Mouse (Mus musculus) kidney, postnatal 0 days (tissue): ENCODE results near the gene Gm28305. TPM values are rescaled to one million over a fixed set of nuclear protein-coding genes. Genes with fewer than 3 reads are reported as not detected.

Experiments used
- ATAC-seq: fragments of 200-750 bp; cut with Nextera tagmentation; replicated peaks from 2 replicates; pipeline ENCODE4 v1.8.0; 2017; ENCODE audit warnings: low read depth, moderate number of reproducible peaks, moderate TSS enrichment, moderate library complexity; ENCODE audit not compliant: low FRiP score
- DNase-seq: peaks from one replicate; pipeline ENCODE4 v3.0.0-alpha.2; 2016; ENCODE audit warnings: low spot score
- H3K27ac ChIP-seq: fragments of 300-500 bp; sonication (generic); 2 replicates; pipeline ENCODE4 v1.5.1; 2014; ENCODE audit warnings: mild to moderate bottlenecking
- H3K27me3 ChIP-seq: fragments of 300-500 bp; sonication (generic); 2 replicates; pipeline ENCODE4 v1.6.1; 2014; ENCODE audit warnings: low read length, mixed read lengths; ENCODE audit not compliant: insufficient read depth
- H3K36me3 ChIP-seq: fragments of 300-500 bp; sonication (generic); 2 replicates; pipeline ENCODE4 v1.6.1; 2014; ENCODE audit warnings: low read length, mixed read lengths; ENCODE audit not compliant: insufficient read depth
- H3K4me1 ChIP-seq: fragments of 300-500 bp; sonication (generic); replicated peaks from 2 replicates; pipeline ENCODE4 v1.6.1; 2014; ENCODE audit warnings: antibody characterized with exemption, low read length, mixed read lengths; ENCODE audit not compliant: insufficient read depth
- H3K4me2 ChIP-seq: fragments of 300-500 bp; sonication (generic); 2 replicates; pipeline ENCODE4 v1.6.1; 2014; ENCODE audit warnings: mild to moderate bottlenecking, low read length, moderate library complexity, mixed read lengths
- H3K4me3 ChIP-seq: fragments of 300-500 bp; sonication (generic); replicated peaks from 2 replicates; pipeline ENCODE4 v1.5.1; 2014; ENCODE audit warnings: low read depth, low read length
- H3K9ac ChIP-seq: fragments of 300-500 bp; sonication (generic); 2 replicates; pipeline ENCODE4 v1.6.1; 2014; ENCODE audit warnings: low read depth, low read length
- H3K9me3 ChIP-seq: fragments of 300-500 bp; sonication (generic); replicated peaks from 2 replicates; pipeline ENCODE4 v1.6.1; 2016; ENCODE audit warnings: low read length, inconsistent platforms, mixed read lengths
- CTCF ChIP-seq: IDR thresholded peaks from 2 replicates; pipeline ENCODE4 v1.5.1; 2016; ENCODE audit warnings: antibody characterized with exemption, low read depth, mild to moderate bottlenecking, moderate library complexity
- WGBS: fragments of 180-500 bp; shearing (Covaris S2); extraction: QIAGEN DNeasy Blood & Tissue Kit; methylation state at CpG from one replicate; pipeline ENCODE4 v1.1.7; 2014; 5-methylcytosine and 5-hydroxymethylcytosine counted together
- polyA plus RNA-seq: library from polyadenylated mRNA; unstranded; fragments of >200 nt; fragmentation: Nextera tagmentation; extraction: Ambion mirVana; gene quantifications from 2 replicates; pipeline ENCODE4 v1.2.1, GENCODE M21; 2015

The Gm28305 gene
- polyA plus RNA-seq, 1 experiment from 2014 or later = not detected

DNA sequence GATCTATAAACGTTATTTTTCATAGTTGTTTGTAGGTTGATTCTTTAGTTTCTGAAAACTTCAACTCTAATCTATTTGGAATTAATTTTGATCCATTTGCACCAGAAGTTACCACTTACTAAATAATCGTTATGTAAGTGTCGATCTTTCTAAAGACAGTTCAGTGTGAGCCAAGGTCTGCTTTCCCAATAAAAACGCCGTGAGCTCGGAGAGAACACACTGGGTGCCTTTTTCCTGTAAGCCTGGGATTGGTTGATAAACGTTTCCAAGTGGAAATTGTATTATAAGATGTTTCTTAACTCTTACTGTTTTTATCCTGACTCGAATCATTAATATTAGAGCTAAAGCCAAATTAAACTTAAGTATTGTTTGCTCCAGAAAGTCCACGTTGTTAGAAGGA lies 66.5 kb downstream of the Gm28305 start:
- H3K4me1 ChIP-seq = 0 out of 2 replicates have a peak, but pooled peaks cover 5% of the 10 kb centered on the region
- TF ChIP-seq CTCF = no peak
- 65% methylated on average over 9 of the region's 9 CpGs for WGBS
- H3K36me3 ChIP-seq = no peaks in the 10 kb centered on the region
- DNase-seq (no peak), ATAC-seq (no peak)
- no peak overlapping the region for H3K9ac ChIP-seq
- no peaks in the 10 kb centered on the region for H3K9me3 ChIP-seq
- no peak overlapping the region for H3K4me2 ChIP-seq
- H3K27ac ChIP-seq = no peak overlapping the region
- no peak overlapping the region for H3K4me3 ChIP-seq
- no peaks in the 10 kb centered on the region for H3K27me3 ChIP-seq

DNA sequence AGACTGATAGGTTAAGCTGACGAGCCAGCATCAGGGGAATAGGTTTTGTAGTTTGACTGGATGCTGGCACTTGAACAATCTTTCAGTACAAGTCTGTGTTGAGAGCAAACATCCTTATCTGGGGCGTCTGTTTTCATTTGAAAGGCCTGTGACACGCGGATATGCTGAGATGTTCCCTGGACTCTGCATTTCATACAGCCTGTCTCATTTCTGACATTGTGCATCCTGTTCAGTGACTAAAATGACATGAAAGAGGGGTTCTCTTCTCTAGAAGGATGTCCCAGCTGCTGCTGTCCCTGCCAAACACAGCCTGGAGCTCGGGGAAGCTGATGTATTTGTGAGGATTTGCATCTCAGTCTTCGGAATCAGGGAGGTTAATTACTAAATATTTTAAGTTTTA lies 67.0 kb downstream of the Gm28305 start:
- ATAC-seq (no peak), DNase-seq (peak; percentile 44)
- no peak overlapping the region for H3K4me3 ChIP-seq
- H3K36me3 ChIP-seq = no peaks in the 10 kb centered on the region
- H3K27ac ChIP-seq = no peak overlapping the region
- 61% methylated on average over 6 of the region's 6 CpGs for WGBS
- TF ChIP-seq CTCF = no peak
- no peak overlapping the region for H3K4me2 ChIP-seq
- H3K4me1 ChIP-seq = no peaks in the 10 kb centered on the region
- no peak overlapping the region for H3K9ac ChIP-seq
- no peaks in the 10 kb centered on the region for H3K9me3 ChIP-seq
- no peaks in the 10 kb centered on the region for H3K27me3 ChIP-seq

DNA sequence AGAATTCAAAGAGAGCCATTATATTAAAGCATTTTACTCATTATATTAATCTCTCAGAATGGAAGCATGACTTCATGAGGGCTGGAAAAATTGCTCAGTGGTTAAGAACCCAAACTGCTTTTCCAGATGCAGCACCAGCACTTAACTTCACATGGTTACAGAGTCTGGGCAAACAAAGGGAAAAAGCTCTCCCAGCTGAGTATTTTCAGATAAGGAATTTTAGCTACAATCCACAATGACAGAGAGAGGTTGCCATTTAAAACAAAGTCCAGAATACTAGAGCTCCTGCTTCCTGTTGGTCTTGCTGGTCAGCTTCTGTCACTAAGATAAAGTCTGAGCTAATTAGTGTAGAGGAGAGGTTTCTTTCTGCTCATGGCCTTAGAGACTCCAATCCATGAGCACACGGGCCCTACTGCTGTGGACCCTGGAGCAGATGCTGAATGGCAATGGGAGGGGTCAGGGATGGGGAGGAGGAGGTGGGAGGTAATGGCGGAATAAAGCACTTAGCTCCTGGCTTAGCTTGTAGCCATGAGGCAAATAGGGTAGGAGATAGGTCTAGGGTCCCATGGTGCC lies 68.2 kb downstream of the Gm28305 start:
- no peaks in the 10 kb centered on the region for H3K9me3 ChIP-seq
- DNase-seq (peak; percentile 51), ATAC-seq (no peak)
- no peaks in the 10 kb centered on the region for H3K27me3 ChIP-seq
- no peak overlapping the region for H3K27ac ChIP-seq
- no peak overlapping the region for H3K4me3 ChIP-seq
- no peak overlapping the region for H3K4me2 ChIP-seq
- 82% methylated on average over 2 of the region's 2 CpGs for WGBS
- H3K4me1 ChIP-seq = no peaks in the 10 kb centered on the region
- TF ChIP-seq CTCF = no peak
- H3K9ac ChIP-seq = no peak overlapping the region
- no peaks in the 10 kb centered on the region for H3K36me3 ChIP-seq

DNA sequence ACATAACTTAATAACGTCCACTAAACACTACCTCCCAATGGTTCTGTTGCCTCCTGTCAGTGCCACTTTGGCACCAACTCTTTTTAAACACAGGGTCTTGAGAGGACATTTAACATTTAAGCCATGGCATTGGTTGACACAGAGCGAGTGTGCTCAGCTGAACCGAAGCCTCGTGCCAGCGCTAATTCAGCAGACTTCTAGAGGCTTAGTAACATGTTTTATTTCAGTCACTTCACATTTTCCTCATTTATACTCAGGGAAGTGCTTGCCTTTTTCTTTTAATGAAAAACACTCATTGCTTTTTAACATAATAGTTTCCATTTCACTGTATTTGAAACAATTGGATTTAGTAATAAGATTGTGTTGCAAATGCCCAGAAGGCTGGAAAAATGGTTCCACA lies 68.7 kb downstream of the Gm28305 start:
- no peak for TF ChIP-seq CTCF
- no peaks in the 10 kb centered on the region for H3K36me3 ChIP-seq
- DNase-seq (no peak), ATAC-seq (no peak)
- no peaks in the 10 kb centered on the region for H3K9me3 ChIP-seq
- no peak overlapping the region for H3K9ac ChIP-seq
- H3K4me2 ChIP-seq = no peak overlapping the region
- no peak overlapping the region for H3K27ac ChIP-seq
- H3K27me3 ChIP-seq = no peaks in the 10 kb centered on the region
- H3K4me1 ChIP-seq = no peaks in the 10 kb centered on the region
- 90% methylated on average over 5 of the region's 5 CpGs for WGBS
- H3K4me3 ChIP-seq = no peak overlapping the region

DNA sequence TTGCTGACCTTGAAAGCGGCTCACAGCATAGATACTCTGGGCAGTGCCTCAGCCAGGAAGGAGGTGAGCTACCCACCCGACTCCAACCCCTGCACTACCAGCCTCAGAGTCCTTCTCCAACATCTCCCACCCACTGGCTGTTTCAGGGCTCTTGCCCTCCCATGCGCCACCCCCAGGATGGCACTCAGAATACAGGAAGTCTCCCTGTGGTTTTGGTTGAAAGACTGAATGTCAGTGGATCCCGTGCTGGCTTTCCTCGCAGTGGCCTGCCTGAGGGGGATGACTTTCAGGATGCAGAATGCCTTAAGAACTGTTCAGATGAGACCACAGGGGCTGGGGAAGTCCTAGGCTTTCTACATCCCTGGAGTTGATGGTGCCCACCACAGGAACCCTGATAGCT lies 82.6 kb downstream of the Gm28305 start:
- Histone ChIP-seq H3K9me3 (no peaks in the 10 kb centered on the region), H3K27ac (peak overlapping the region; percentile 60; the same call in 1 of the 2 replicates), H3K36me3 (no peaks in the 10 kb centered on the region), H3K4me1 (peaks cover 5% of the 10 kb centered on the region), H3K9ac (no peak overlapping the region), H3K27me3 (no peaks in the 10 kb centered on the region), H3K4me2 (0 out of 2 replicates have a peak overlapping the region, but pooled peaks have one; percentile 1), H3K4me3 (no peak overlapping the region)
- WGBS = 25% methylated on average over 5 of the region's 5 CpGs
- TF ChIP-seq CTCF = peak; percentile 40; the same call in 1 of the 2 replicates
- ATAC-seq (peak; percentile 58), DNase-seq (peak; percentile 72)

DNA sequence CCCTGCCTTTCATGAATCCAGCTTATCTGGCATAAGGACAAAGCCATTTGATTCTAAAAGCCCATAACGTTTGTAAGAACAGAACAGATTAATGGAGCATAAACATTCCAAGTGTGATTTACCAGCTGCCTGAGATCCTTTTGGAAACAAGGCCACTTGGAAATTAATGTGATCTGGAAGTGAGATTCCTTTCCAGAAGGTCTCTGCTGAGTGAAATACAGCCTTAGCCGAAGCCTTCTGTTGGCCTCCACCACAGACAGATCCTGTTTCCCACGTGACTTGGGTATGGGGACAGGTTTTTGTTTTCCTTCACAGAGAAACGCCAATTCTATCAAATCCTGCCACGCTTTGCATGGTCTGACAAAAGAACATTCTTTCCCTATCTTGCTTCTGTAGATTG lies 83.2 kb downstream of the Gm28305 start:
- Histone ChIP-seq H3K27me3 (no peaks in the 10 kb centered on the region), H3K4me1 (peaks cover 5% of the 10 kb centered on the region), H3K9me3 (no peaks in the 10 kb centered on the region), H3K4me3 (no peak overlapping the region), H3K27ac (peak overlapping the region; percentile 77), H3K36me3 (no peaks in the 10 kb centered on the region), H3K9ac (no peak overlapping the region), H3K4me2 (0 out of 2 replicates have a peak overlapping the region, but pooled peaks have one; percentile 1)
- peak; percentile 96 for DNase-seq
- ATAC-seq = peak; percentile 42; the same call in 1 of the 2 replicates
- TF ChIP-seq CTCF = no peak
- 13% methylated on average over 5 of the region's 5 CpGs for WGBS

Other genes starting within 250 kb of the Gm28305 start
- 3.4 and 3.5 TPM in 2 replicates for gene Nphp3, start 38.1 kb upstream of the Gm28305 start, polyA plus RNA-seq
- 40.5 and 43.7 TPM in 2 replicates for gene Uba5, start 22.5 kb downstream of the Gm28305 start, polyA plus RNA-seq
- 17.6 and 22.2 TPM in 2 replicates for gene Acad11, start 22.7 kb downstream of the Gm28305 start, polyA plus RNA-seq
- gene Ackr4, start 86.3 kb downstream of the Gm28305 start, polyA plus RNA-seq = 1.6 and 2.3 TPM in 2 replicates
- gene Dnajc13, start 222.3 kb downstream of the Gm28305 start, polyA plus RNA-seq = 20.8 and 21.9 TPM in 2 replicates